Mouse (Mus musculus) limb, embryonic 15.5 days (tissue): ENCODE results near the gene Poln. TPM values are rescaled to one million over a fixed set of nuclear protein-coding genes. Genes with fewer than 3 reads are reported as not detected.

Source experiments
- ATAC-seq: fragments of 200-750 bp; cut with Nextera tagmentation; 2 replicates; pipeline ENCODE4 v1.8.0; 2017; ENCODE audit warnings: low read depth, moderate TSS enrichment; ENCODE audit not compliant: insufficient number of reproducible peaks, low FRiP score, low TSS enrichment
- H3K27ac ChIP-seq: fragments of 300-500 bp; sonication (generic); 2 replicates; pipeline ENCODE4 v1.5.1; 2015; ENCODE audit warnings: moderate library complexity, mild to moderate bottlenecking, inconsistent platforms
- H3K27me3 ChIP-seq: fragments of 300-500 bp; sonication (generic); 2 replicates; pipeline ENCODE4 v1.6.1; 2015; ENCODE audit warnings: inconsistent platforms
- H3K36me3 ChIP-seq: fragments of 300-500 bp; sonication (generic); 2 replicates; pipeline ENCODE4 v1.6.1; 2015; ENCODE audit warnings: inconsistent platforms
- H3K4me1 ChIP-seq: fragments of 300-500 bp; sonication (generic); 2 replicates; pipeline ENCODE4 v1.6.1; 2015; ENCODE audit warnings: inconsistent platforms
- H3K4me2 ChIP-seq: fragments of 300-500 bp; sonication (generic); 2 replicates; pipeline ENCODE4 v1.6.1; 2015; ENCODE audit warnings: mild to moderate bottlenecking, inconsistent platforms
- H3K4me3 ChIP-seq: fragments of 300-500 bp; sonication (generic); 2 replicates; pipeline ENCODE4 v1.5.1; 2015; ENCODE audit warnings: mild to moderate bottlenecking, inconsistent platforms
- H3K9ac ChIP-seq: fragments of 300-500 bp; sonication (generic); 2 replicates; pipeline ENCODE4 v1.6.1; 2015; ENCODE audit warnings: inconsistent platforms
- H3K9me3 ChIP-seq: fragments of 300-500 bp; sonication (generic); 2 replicates; pipeline ENCODE4 v1.6.1; 2016; ENCODE audit warnings: inconsistent platforms
- WGBS: fragments of 180-500 bp; shearing (Covaris S2); methylation state at CpG from one replicate; pipeline ENCODE4 v1.1.7; 2015; 5-methylcytosine and 5-hydroxymethylcytosine counted together
- polyA plus RNA-seq: library from polyadenylated mRNA; unstranded; fragments of >200 nt; fragmentation: Nextera tagmentation; extraction: Ambion mirVana; gene quantifications from 2 replicates; pipeline ENCODE4 v1.2.1, GENCODE M21; 2015

Poln gene
- polyA plus RNA-seq, 1 experiment from 2014 or later = 3.9 TPM

GRCm38 (mm10) chr5:33997829-33998504, 171.3 kb downstream of the Poln start:
- Histone ChIP-seq H3K9me3 (no peaks in the 10 kb centered on the region), H3K27ac (no peak overlapping the region), H3K9ac (no peak overlapping the region), H3K4me2 (peak overlapping the region; percentile 99), H3K27me3 (peaks cover 67% of the 10 kb centered on the region), H3K4me3 (peak overlapping the region; percentile 69), H3K4me1 (peaks cover 28% of the 10 kb centered on the region), H3K36me3 (no peaks in the 10 kb centered on the region)
- WGBS = 72% methylated on average over 20 of the region's 20 CpGs
- no peak for ATAC-seq

GRCm38 (mm10) chr5:33997051-33997741, 172.1 kb downstream of the Poln start:
- Histone ChIP-seq H3K27me3 (peaks cover 67% of the 10 kb centered on the region), H3K9me3 (no peaks in the 10 kb centered on the region), H3K4me2 (peak overlapping the region; percentile 99), H3K27ac (no peak overlapping the region), H3K36me3 (no peaks in the 10 kb centered on the region), H3K4me3 (peak overlapping the region; percentile 69), H3K4me1 (peaks cover 28% of the 10 kb centered on the region), H3K9ac (peak overlapping the region; percentile 28; the same call in 1 of the 2 replicates)
- ATAC-seq = no peak
- under 1% methylated on average over 75 of the region's 80 CpGs for WGBS

DNA sequence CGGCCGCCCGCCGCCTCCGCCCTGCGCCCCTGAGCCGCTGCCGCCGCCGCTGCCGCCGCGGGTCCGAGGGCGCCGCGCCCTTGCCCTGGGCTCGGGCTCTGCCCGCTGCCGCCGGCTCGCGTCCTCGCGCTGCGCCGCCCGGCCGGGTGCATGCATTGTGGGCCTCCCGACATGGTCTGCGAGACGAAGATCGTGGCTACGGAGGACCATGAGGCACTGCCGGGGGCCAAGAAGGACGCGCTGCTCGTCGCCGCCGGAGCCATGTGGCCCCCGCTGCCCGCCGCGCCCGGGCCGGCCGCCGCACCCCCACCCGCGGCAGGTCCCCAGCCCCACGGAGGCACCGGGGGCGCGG, 172.6 kb downstream of the Poln start:
- peak overlapping the region; percentile 28; the same call in 1 of the 2 replicates for H3K9ac ChIP-seq
- peak overlapping the region; percentile 99 for H3K4me2 ChIP-seq
- peaks cover 28% of the 10 kb centered on the region for H3K4me1 ChIP-seq
- WGBS = 0% methylated on average over 37 of the region's 55 CpGs
- no peaks in the 10 kb centered on the region for H3K9me3 ChIP-seq
- no peaks in the 10 kb centered on the region for H3K36me3 ChIP-seq
- peaks cover 67% of the 10 kb centered on the region for H3K27me3 ChIP-seq
- H3K27ac ChIP-seq = no peak overlapping the region
- H3K4me3 ChIP-seq = peak overlapping the region; percentile 69
- ATAC-seq = 0 out of 2 replicates have a peak, but pooled peaks have one; percentile 4

GRCm38 (mm10) chr5:33995843-33996693, 173.2 kb downstream of the Poln start, which contains the start of gene Nat8l:
Nat8l (plus strand) TSS chr5:33995984.
- Histone ChIP-seq H3K4me2 (peak within 1 kb of the TSS; percentile 99), H3K4me1 (peaks cover 28% of the 10 kb centered on the region), H3K9ac (peak within 1 kb of the TSS; percentile 28; the same call in 1 of the 2 replicates), H3K4me3 (peak within 1 kb of the TSS; percentile 69), H3K9me3 (no peaks in the 10 kb centered on the region), H3K36me3 (no peaks in the 10 kb centered on the region), H3K27me3 (peaks cover 64% of the 10 kb centered on the region), H3K27ac (no peak within 1 kb of the TSS)
- ATAC-seq = peak; percentile 77; the same call in 1 of the 2 replicates
- under 1% methylated on average over 89 of the region's 90 CpGs for WGBS

- no peaks in the 10 kb centered on the region for H3K36me3 ChIP-seq
- no peak for ATAC-seq
- 36% methylated on average over 28 of the region's 28 CpGs for WGBS
- H3K9ac ChIP-seq = no peak overlapping the region
- H3K9me3 ChIP-seq = no peaks in the 10 kb centered on the region
- H3K27me3 ChIP-seq = peaks cover 61% of the 10 kb centered on the region
- no peak overlapping the region for H3K27ac ChIP-seq
- H3K4me3 ChIP-seq = peak overlapping the region; percentile 69
- peaks cover 28% of the 10 kb centered on the region for H3K4me1 ChIP-seq
- H3K4me2 ChIP-seq = peak overlapping the region; percentile 99
Measured at GRCm38 (mm10) chr5:33994671-33995625, 174.3 kb downstream of the Poln start.

- Histone ChIP-seq H3K36me3 (0 out of 2 replicates have a peak, but pooled peaks cover 5% of the 10 kb centered on the region), H3K4me3 (peak within 1 kb of the TSS; percentile 84), H3K27ac (peak within 1 kb of the TSS; percentile 57), H3K9ac (peak within 1 kb of the TSS; percentile 54), H3K4me1 (peaks cover 18% of the 10 kb centered on the region), H3K27me3 (no peaks in the 10 kb centered on the region), H3K9me3 (no peaks in the 10 kb centered on the region), H3K4me2 (peak within 1 kb of the TSS; percentile 95)
- peak; percentile 84 for ATAC-seq
- under 1% methylated on average over 88 of the region's 88 CpGs for WGBS
Measured at GRCm38 (mm10) chr5:33983309-33984121, 185.7 kb downstream of the Poln start, which contains the start of gene Gm1673. Gm1673 (plus strand) TSS chr5:33983433.

GRCm38 (mm10) chr5:33982731-33983259, 186.5 kb downstream of the Poln start:
- H3K4me2 ChIP-seq = peak overlapping the region; percentile 95
- 0 out of 2 replicates have a peak, but pooled peaks cover 5% of the 10 kb centered on the region for H3K36me3 ChIP-seq
- H3K9ac ChIP-seq = peak overlapping the region; percentile 54
- peaks cover 18% of the 10 kb centered on the region for H3K4me1 ChIP-seq
- WGBS = 3% methylated on average over 26 of the region's 26 CpGs
- no peak for ATAC-seq
- H3K27me3 ChIP-seq = no peaks in the 10 kb centered on the region
- no peaks in the 10 kb centered on the region for H3K9me3 ChIP-seq
- H3K27ac ChIP-seq = peak overlapping the region; percentile 57
- peak overlapping the region; percentile 84 for H3K4me3 ChIP-seq

DNA sequence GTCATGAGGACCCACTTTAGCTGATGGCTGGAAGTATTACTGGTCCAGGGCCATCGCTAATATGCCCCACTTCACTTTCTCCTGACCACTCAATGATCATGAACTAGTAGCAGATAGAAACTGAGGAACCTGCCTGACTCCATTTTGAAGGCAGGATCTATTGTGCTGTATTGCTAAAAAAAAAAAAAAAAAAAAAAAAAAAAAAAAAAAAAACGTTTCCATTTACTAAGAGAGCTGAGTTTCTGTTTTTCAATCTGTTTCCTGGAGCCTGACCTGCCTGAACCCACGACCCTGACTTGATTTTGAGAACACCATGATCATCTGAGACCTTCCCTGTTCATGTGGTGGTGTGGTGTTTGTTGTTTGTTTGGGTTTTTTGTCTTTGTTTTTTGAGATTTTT, 193.0 kb downstream of the Poln start:
- no peak overlapping the region for H3K27ac ChIP-seq
- H3K9ac ChIP-seq = no peak overlapping the region
- H3K4me2 ChIP-seq = no peak overlapping the region
- H3K4me3 ChIP-seq = no peak overlapping the region
- no peaks in the 10 kb centered on the region for H3K4me1 ChIP-seq
- H3K36me3 ChIP-seq = 0 out of 2 replicates have a peak, but pooled peaks cover 5% of the 10 kb centered on the region
- 39% methylated on average over 3 of the region's 3 CpGs for WGBS
- H3K27me3 ChIP-seq = no peaks in the 10 kb centered on the region
- ATAC-seq = no peak
- no peaks in the 10 kb centered on the region for H3K9me3 ChIP-seq

- Histone ChIP-seq H3K36me3 (no peaks in the 10 kb centered on the region), H3K9me3 (no peaks in the 10 kb centered on the region), H3K27me3 (no peaks in the 10 kb centered on the region), H3K4me2 (no peak overlapping the region), H3K9ac (no peak overlapping the region), H3K4me3 (no peak overlapping the region), H3K4me1 (no peaks in the 10 kb centered on the region), H3K27ac (no peak overlapping the region)
- ATAC-seq = no peak
- WGBS = 68% methylated on average over 2 of the region's 2 CpGs
Measured at GRCm38 (mm10) chr5:33974736-33975135, 194.5 kb downstream of the Poln start.

- no peak overlapping the region for H3K4me3 ChIP-seq
- ATAC-seq = no peak
- 67% methylated on average over 4 of the region's 4 CpGs for WGBS
- H3K27ac ChIP-seq = no peak overlapping the region
- no peaks in the 10 kb centered on the region for H3K4me1 ChIP-seq
- H3K36me3 ChIP-seq = no peaks in the 10 kb centered on the region
- H3K4me2 ChIP-seq = no peak overlapping the region
- no peaks in the 10 kb centered on the region for H3K27me3 ChIP-seq
- H3K9ac ChIP-seq = no peak overlapping the region
- H3K9me3 ChIP-seq = 0 out of 2 replicates have a peak, but pooled peaks cover 7% of the 10 kb centered on the region
Measured at GRCm38 (mm10) chr5:33959382-33959781, 209.9 kb downstream of the Poln start.
